Mouse (Mus musculus) thymus, adult 2 months (tissue): ENCODE measurements around the gene Rad51b. TPM values are rescaled to one million over a fixed set of nuclear protein-coding genes. Genes with fewer than 3 reads are reported as not detected.

ENCODE experiments used
- DNase-seq: peaks from one replicate; pipeline ENCODE4 v3.0.0; 2021
- H3K27ac ChIP-seq: fragments of 200-500 bp; 2 replicates; pipeline ENCODE4 v1.5.1; 2012; ENCODE audit warnings: low read length, control low read depth; ENCODE audit not compliant: control insufficient read depth, insufficient read depth
- H3K27me3 ChIP-seq: fragments of 200-500 bp; 2 replicates; pipeline ENCODE4 v1.6.1; 2012; ENCODE audit warnings: mild to moderate bottlenecking, low read length, moderate library complexity, mixed read lengths; ENCODE audit not compliant: control insufficient read depth, insufficient read depth
- H3K36me3 ChIP-seq: fragments of 200-500 bp; 2 replicates; pipeline ENCODE4 v1.6.1; 2012; ENCODE audit warnings: mild to moderate bottlenecking, low read length, moderate library complexity; ENCODE audit not compliant: control insufficient read depth, insufficient read depth
- H3K4me1 ChIP-seq: fragments of 200-500 bp; replicated peaks from 2 replicates; pipeline ENCODE4 v1.6.1; 2012; ENCODE audit warnings: low read length; ENCODE audit not compliant: control insufficient read depth, insufficient read depth
- H3K4me3 ChIP-seq: fragments of 200-500 bp; 2 replicates; pipeline ENCODE4 v1.5.1; 2012; ENCODE audit warnings: mild to moderate bottlenecking, low read length, control low read depth, moderate library complexity; ENCODE audit not compliant: control insufficient read depth, insufficient read depth
- CTCF ChIP-seq: fragments of 200-500 bp; IDR thresholded peaks from 2 replicates; pipeline ENCODE4 v1.5.1; 2012; ENCODE audit warnings: mild to moderate bottlenecking, control low read depth, low read length, moderate library complexity, borderline replicate concordance; ENCODE audit not compliant: control insufficient read depth, poor library complexity, insufficient read depth; ENCODE audit errors: extremely low read depth
- POLR2A ChIP-seq: fragments of 200-500 bp; IDR thresholded peaks from 2 replicates; pipeline ENCODE4 v1.6.1; 2012; ENCODE audit warnings: mild to moderate bottlenecking, low read length, control low read depth, moderate library complexity; ENCODE audit not compliant: control insufficient read depth, poor library complexity, insufficient read depth; ENCODE audit errors: extremely low read depth
- WGBS: fragments of 180-500 bp; shearing (Covaris S2); methylation state at CpG from one replicate; pipeline ENCODE4 v1.1.7; 2018; 5-methylcytosine and 5-hydroxymethylcytosine counted together
- polyA plus RNA-seq: library from polyadenylated mRNA; depleted of rRNA; stranded (reverse); fragments of >200 nt; gene quantifications from 2 replicates; pipeline ENCODE4 v1.2.3, GENCODE M21; 2012

Rad51b gene
- polyA plus RNA-seq, 1 experiment, result 1.1 TPM

- H3K27me3 ChIP-seq, result no peaks in the 10 kb centered on the region
- H3K27ac ChIP-seq, result no peak overlapping the region
- no peaks in the 10 kb centered on the region for H3K4me1 ChIP-seq
- no peaks in the 10 kb centered on the region for H3K36me3 ChIP-seq
- no peak for DNase-seq
- H3K4me3 ChIP-seq, result no peak overlapping the region
- TF ChIP-seq POLR2A (no peak), CTCF (no peak)
Measured at GRCm38 (mm10) chr12:79389971-79390370, 92.9 kb downstream of the Rad51b start.

- no peak overlapping the region for H3K4me3 ChIP-seq
- H3K4me1 ChIP-seq, result no peaks in the 10 kb centered on the region
- WGBS, result 69% methylated on average over 2 of the region's 2 CpGs
- no peak overlapping the region for H3K27ac ChIP-seq
- H3K36me3 ChIP-seq, result no peaks in the 10 kb centered on the region
- H3K27me3 ChIP-seq, result no peaks in the 10 kb centered on the region
- DNase-seq, result no peak
- TF ChIP-seq CTCF (no peak), POLR2A (no peak)
Measured at GRCm38 (mm10) chr12:79393636-79394035, 96.6 kb downstream of the Rad51b start.

- Histone ChIP-seq H3K4me3 (no peak overlapping the region), H3K36me3 (no peaks in the 10 kb centered on the region), H3K27me3 (no peaks in the 10 kb centered on the region), H3K4me1 (no peaks in the 10 kb centered on the region), H3K27ac (no peak overlapping the region)
- TF ChIP-seq POLR2A (no peak), CTCF (no peak)
- no peak for DNase-seq
- 88% methylated on average over 3 of the region's 3 CpGs for WGBS
Measured at GRCm38 (mm10) chr12:79403992-79404391, 106.9 kb downstream of the Rad51b start.

- no peaks in the 10 kb centered on the region for H3K4me1 ChIP-seq
- DNase-seq, result no peak
- no peak overlapping the region for H3K27ac ChIP-seq
- 91% methylated on average over 1 of the region's 1 CpGs for WGBS
- H3K36me3 ChIP-seq, result no peaks in the 10 kb centered on the region
- no peak overlapping the region for H3K4me3 ChIP-seq
- TF ChIP-seq POLR2A (no peak), CTCF (no peak)
- H3K27me3 ChIP-seq, result no peaks in the 10 kb centered on the region
Measured at GRCm38 (mm10) chr12:79404494-79404893, 107.4 kb downstream of the Rad51b start.

GRCm38 (mm10) chr12:79408677-79409076 is 111.6 kb downstream of the Rad51b start:
- Histone ChIP-seq H3K4me3 (no peak overlapping the region), H3K36me3 (no peaks in the 10 kb centered on the region), H3K27me3 (no peaks in the 10 kb centered on the region), H3K4me1 (no peaks in the 10 kb centered on the region), H3K27ac (no peak overlapping the region)
- TF ChIP-seq POLR2A (no peak), CTCF (no peak)
- no peak for DNase-seq
- WGBS, result 92% methylated on average over 2 of the region's 2 CpGs

GRCm38 (mm10) chr12:79409126-79409860 is 112.2 kb downstream of the Rad51b start:
- no peaks in the 10 kb centered on the region for H3K36me3 ChIP-seq
- H3K27me3 ChIP-seq, result no peaks in the 10 kb centered on the region
- H3K4me3 ChIP-seq, result no peak overlapping the region
- H3K4me1 ChIP-seq, result no peaks in the 10 kb centered on the region
- no peak overlapping the region for H3K27ac ChIP-seq
- no peak for DNase-seq
- TF ChIP-seq POLR2A, result no peak
- no peak for TF ChIP-seq CTCF
- 78% methylated on average over 4 of the region's 4 CpGs for WGBS
